Mouse (Mus musculus) neural tube, embryonic 14.5 days (tissue): ENCODE measurements at regions not wholly inside any gene's neighbourhood (a gene's known extent, or its start where the extent isn't known, plus 50 kb on each side); places are given as distances from the start of the nearest gene placed in this dataset.
A peak's percentile ranks its signal among the peaks of the same experiment; 100 is the strongest.

ENCODE experiments used
- ATAC-seq: fragments of 200-750 bp; cut with Nextera tagmentation; 2 replicates; pipeline ENCODE4 v1.8.0; 2017; ENCODE audit warnings: low read depth, mild to moderate bottlenecking, moderate TSS enrichment, moderate library complexity
- H3K27ac ChIP-seq: fragments of 300-500 bp; sonication (generic); 2 replicates; pipeline ENCODE4 v1.5.1; 2014; ENCODE audit warnings: low read depth, mild to moderate bottlenecking, control low read depth, low read length, moderate library complexity, mixed read lengths
- H3K27me3 ChIP-seq: fragments of 300-500 bp; sonication (generic); 2 replicates; pipeline ENCODE4 v1.6.1; 2014; ENCODE audit warnings: low read length; ENCODE audit not compliant: control insufficient read depth, insufficient read depth
- H3K36me3 ChIP-seq: fragments of 300-500 bp; sonication (generic); 2 replicates; pipeline ENCODE4 v1.6.1; 2014; ENCODE audit warnings: low read length, mixed read lengths; ENCODE audit not compliant: control insufficient read depth, insufficient read depth
- H3K4me1 ChIP-seq: fragments of 300-500 bp; sonication (generic); 2 replicates; pipeline ENCODE4 v1.6.1; 2014; ENCODE audit warnings: low read length; ENCODE audit not compliant: control insufficient read depth, insufficient read depth
- H3K4me2 ChIP-seq: fragments of 300-500 bp; sonication (generic); 2 replicates; pipeline ENCODE4 v1.6.1; 2014; ENCODE audit warnings: mild to moderate bottlenecking, low read depth, low read length, control low read depth
- H3K4me3 ChIP-seq: fragments of 300-500 bp; sonication (generic); 2 replicates; pipeline ENCODE4 v1.5.1; 2014; ENCODE audit warnings: low read depth, low read length, control low read depth, mixed read lengths
- H3K9ac ChIP-seq: fragments of 300-500 bp; sonication (generic); replicated peaks from 2 replicates; pipeline ENCODE4 v1.6.1; 2014; ENCODE audit warnings: low read depth, mild to moderate bottlenecking, control low read depth, low read length, mixed read lengths
- H3K9me3 ChIP-seq: fragments of 300-500 bp; sonication (generic); 2 replicates; pipeline ENCODE4 v1.6.1; 2016; ENCODE audit warnings: low read length; ENCODE audit not compliant: control insufficient read depth
- WGBS: fragments of 180-500 bp; shearing (Covaris S2); extraction: QIAGEN DNeasy Blood & Tissue Kit; methylation state at CpG from one replicate; pipeline ENCODE4 v1.1.7; 2014; 5-methylcytosine and 5-hydroxymethylcytosine counted together

DNA sequence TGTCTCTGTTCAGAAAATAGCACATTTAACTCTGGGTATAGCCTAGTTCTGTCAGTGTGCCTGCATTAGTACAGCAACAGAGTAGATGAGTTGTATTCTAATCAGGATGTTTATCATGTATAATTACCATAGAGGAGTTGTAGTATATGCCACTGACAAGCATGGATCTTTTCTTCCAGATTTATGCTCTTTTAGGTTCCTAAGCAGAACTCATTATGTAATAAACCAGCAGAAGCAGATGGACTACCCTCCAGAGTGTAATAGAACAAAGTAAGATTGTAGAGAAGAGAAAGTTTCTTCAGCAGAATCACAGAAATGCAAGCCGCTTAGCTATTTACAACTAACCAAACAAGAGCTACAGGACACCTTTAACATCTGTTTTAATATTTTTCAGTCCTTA lies 517.2 kb upstream of the Epha5 start:
- Histone ChIP-seq H3K36me3 (no peaks in the 10 kb centered on the region), H3K4me3 (no peak overlapping the region), H3K27me3 (no peaks in the 10 kb centered on the region), H3K4me2 (no peak overlapping the region), H3K27ac (no peak overlapping the region), H3K9ac (no peak overlapping the region), H3K9me3 (no peaks in the 10 kb centered on the region), H3K4me1 (no peaks in the 10 kb centered on the region)
- ATAC-seq: no peak
- 85% methylated on average over 1 of the region's 1 CpGs for WGBS

DNA sequence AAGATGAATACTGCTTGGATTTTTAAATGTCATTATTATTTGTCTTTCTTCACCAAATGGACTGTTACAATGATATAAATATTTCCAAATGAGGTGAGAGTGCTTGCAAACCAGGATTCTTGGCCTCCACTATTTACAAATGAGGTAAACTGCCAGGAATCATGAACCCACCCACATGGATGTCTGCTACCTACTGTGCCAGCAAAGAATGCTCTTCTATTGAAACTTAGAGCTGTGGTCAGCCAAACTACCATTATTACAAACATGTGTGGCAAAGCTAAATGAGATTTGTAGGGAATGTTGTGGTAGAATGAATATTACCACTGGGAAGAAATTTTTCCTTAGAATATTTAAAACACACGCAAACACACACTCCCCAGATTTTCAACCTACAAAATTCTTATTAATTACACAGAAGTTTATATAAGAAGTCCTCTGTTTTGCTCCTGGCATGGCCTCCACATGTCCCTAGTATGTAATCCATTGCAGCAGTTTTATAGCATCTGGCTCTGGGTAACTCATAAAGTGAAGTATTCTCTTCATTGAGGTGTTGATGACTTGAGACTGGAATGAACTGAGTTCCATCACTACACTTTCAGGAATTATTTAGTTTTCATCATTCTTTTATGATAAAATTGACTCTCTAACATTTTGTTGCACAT lies 500.6 kb upstream of the Epha5 start:
- H3K9me3 ChIP-seq: no peaks in the 10 kb centered on the region
- H3K4me1 ChIP-seq: no peaks in the 10 kb centered on the region
- no peaks in the 10 kb centered on the region for H3K27me3 ChIP-seq
- H3K4me2 ChIP-seq: no peak overlapping the region
- ATAC-seq: no peak
- 89% methylated on average over 1 of the region's 1 CpGs for WGBS
- H3K4me3 ChIP-seq: no peak overlapping the region
- no peak overlapping the region for H3K27ac ChIP-seq
- H3K9ac ChIP-seq: no peak overlapping the region
- no peaks in the 10 kb centered on the region for H3K36me3 ChIP-seq

DNA sequence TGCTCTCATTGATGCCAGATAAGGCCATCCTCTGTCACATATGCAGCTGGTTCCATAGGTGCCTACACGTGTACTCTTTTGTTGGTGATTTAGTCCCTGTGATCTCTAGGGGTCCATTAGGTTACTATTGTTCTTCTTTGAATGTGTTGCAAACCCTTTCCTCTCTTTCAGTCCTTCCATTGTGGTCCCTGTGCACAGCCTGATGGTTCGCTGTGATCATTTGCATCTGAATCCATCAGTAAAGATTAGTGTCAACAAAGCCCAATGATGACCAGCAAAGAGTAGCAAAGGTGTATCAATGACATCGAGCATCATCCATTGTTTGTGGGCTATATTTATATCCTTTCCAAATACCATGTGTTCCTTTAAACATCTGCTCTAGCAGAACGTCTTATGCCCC lies 484.5 kb upstream of the Epha5 start:
- no peak for ATAC-seq
- H3K36me3 ChIP-seq: no peaks in the 10 kb centered on the region
- H3K9ac ChIP-seq: no peak overlapping the region
- no peaks in the 10 kb centered on the region for H3K4me1 ChIP-seq
- H3K27me3 ChIP-seq: no peaks in the 10 kb centered on the region
- no peak overlapping the region for H3K4me2 ChIP-seq
- no peaks in the 10 kb centered on the region for H3K9me3 ChIP-seq
- H3K27ac ChIP-seq: no peak overlapping the region
- 46% methylated on average over 4 of the region's 4 CpGs for WGBS
- no peak overlapping the region for H3K4me3 ChIP-seq

DNA sequence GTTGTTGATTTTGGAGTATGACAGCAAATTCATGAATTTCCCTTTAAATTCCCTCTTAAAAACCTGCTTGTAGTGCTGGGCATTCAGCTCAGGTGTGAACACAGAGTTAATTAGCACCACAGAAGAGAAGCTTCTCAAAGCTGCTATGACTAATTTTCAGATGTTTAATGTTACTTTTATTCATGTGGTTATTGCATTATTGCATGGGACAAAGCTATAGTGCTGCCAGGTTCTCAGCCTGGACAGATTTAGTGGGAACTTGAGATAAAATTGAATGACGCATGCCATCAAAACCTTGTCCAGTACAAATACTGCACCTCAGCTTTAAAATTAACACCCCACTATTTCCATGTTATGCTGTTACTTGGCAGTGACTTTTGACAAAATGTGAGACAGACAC lies 480.4 kb upstream of the Epha5 start:
- H3K4me2 ChIP-seq: no peak overlapping the region
- no peaks in the 10 kb centered on the region for H3K27me3 ChIP-seq
- no peaks in the 10 kb centered on the region for H3K9me3 ChIP-seq
- ATAC-seq: no peak
- no peaks in the 10 kb centered on the region for H3K4me1 ChIP-seq
- 98% methylated on average over 1 of the region's 1 CpGs for WGBS
- H3K4me3 ChIP-seq: no peak overlapping the region
- no peak overlapping the region for H3K27ac ChIP-seq
- H3K9ac ChIP-seq: no peak overlapping the region
- H3K36me3 ChIP-seq: no peaks in the 10 kb centered on the region

DNA sequence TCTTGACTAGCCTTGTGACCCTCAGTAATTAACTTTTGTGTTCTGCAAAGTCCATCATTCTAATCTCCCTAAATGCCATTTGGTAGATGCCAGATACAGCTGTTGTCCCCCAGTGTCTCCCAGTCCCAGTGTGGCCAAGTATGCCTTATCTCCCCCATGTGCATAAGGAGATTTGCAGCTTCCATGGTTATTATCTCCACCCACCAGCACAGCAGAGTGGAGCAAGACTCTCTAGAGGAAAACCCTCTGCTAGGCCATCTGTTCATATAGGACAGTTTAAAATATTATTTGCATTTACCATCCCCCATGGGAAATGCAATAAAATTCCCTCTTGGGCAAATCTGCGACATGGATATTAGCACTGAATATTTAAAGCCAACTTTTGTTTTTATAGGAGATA lies 436.4 kb upstream of the Epha5 start:
- no peaks in the 10 kb centered on the region for H3K36me3 ChIP-seq
- no peak overlapping the region for H3K27ac ChIP-seq
- 19% methylated on average over 1 of the region's 1 CpGs for WGBS
- ATAC-seq: peak; percentile 59; the same call in 1 of the 2 replicates
- no peaks in the 10 kb centered on the region for H3K9me3 ChIP-seq
- H3K4me2 ChIP-seq: no peak overlapping the region
- no peak overlapping the region for H3K9ac ChIP-seq
- no peaks in the 10 kb centered on the region for H3K4me1 ChIP-seq
- H3K27me3 ChIP-seq: no peaks in the 10 kb centered on the region
- H3K4me3 ChIP-seq: no peak overlapping the region

DNA sequence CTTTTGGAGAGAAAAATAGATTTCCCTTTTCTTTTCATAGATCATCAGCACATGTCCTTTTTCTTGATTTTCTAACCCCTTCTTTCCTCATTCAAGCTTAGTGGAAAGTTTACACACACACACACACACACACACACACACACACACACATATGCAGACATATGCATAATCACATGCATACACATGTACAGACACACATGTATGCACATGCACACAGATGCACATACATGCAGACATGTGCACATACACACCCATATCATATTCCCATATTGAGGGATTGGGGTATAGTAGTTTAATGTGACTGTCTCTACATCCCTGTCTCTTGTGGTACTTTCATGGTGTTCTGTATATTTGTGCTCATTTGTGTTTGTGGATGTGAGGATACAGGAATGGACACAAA lies 432.0 kb upstream of the Epha5 start:
- no peaks in the 10 kb centered on the region for H3K9me3 ChIP-seq
- no peak for ATAC-seq
- H3K27me3 ChIP-seq: no peaks in the 10 kb centered on the region

DNA sequence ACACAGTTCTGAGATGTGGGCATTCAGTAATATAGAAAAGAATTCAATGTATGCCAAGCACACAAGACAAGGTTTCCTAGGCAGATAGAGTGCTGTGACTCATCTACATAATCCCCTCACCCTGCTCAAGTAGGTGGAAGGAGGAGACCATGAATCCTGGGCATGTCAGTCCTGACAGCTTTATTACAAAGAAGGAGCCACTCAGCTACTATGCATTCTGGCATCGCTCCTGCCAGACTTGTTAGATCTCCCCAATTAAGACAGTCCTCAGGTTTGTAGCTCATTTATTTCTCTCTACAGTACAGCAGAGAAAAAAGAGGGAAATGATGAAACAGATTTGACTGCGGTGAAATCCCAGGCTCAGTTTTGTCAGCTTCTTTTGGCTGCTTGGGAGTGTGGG lies 431.6 kb upstream of the Epha5 start:
- Histone ChIP-seq H3K27ac (no peak overlapping the region), H3K4me1 (no peaks in the 10 kb centered on the region), H3K9ac (no peak overlapping the region), H3K4me3 (no peak overlapping the region), H3K27me3 (no peaks in the 10 kb centered on the region), H3K4me2 (no peak overlapping the region), H3K36me3 (no peaks in the 10 kb centered on the region), H3K9me3 (no peaks in the 10 kb centered on the region)
- WGBS: 12% methylated on average over 2 of the region's 2 CpGs
- peak; percentile 94 for ATAC-seq

More for the DNA sequence above, 432.0 kb upstream of the Epha5 start:
- Histone ChIP-seq H3K9ac (no peak overlapping the region), H3K4me3 (no peak overlapping the region), H3K4me1 (no peaks in the 10 kb centered on the region), H3K36me3 (no peaks in the 10 kb centered on the region), H3K4me2 (no peak overlapping the region), H3K27ac (no peak overlapping the region)

DNA sequence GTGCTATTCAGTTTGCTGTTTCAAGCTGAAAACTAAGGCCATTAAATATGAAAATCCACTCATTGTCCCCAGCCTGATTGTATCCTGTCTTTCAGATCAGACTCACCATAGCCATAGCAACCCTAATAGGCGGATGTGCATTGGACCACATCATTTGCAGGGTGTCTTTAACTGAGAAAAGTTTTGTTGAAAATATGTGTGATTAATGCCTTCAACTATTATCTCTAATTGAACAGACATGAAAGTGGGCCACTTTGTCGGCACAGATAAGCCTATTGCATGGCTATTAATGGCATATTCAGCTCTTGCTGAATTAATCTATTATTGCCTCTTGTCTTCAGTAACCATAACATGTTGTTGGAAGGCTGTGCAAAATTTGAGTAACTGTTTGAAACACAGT lies 394.3 kb upstream of the Epha5 start:
- H3K27me3 ChIP-seq: no peaks in the 10 kb centered on the region
- H3K4me3 ChIP-seq: no peak overlapping the region
- H3K9ac ChIP-seq: no peak overlapping the region
- no peaks in the 10 kb centered on the region for H3K36me3 ChIP-seq
- no peaks in the 10 kb centered on the region for H3K9me3 ChIP-seq
- no peak overlapping the region for H3K27ac ChIP-seq
- no peaks in the 10 kb centered on the region for H3K4me1 ChIP-seq
- ATAC-seq: no peak
- no peak overlapping the region for H3K4me2 ChIP-seq
- WGBS: 16% methylated on average over 2 of the region's 2 CpGs

DNA sequence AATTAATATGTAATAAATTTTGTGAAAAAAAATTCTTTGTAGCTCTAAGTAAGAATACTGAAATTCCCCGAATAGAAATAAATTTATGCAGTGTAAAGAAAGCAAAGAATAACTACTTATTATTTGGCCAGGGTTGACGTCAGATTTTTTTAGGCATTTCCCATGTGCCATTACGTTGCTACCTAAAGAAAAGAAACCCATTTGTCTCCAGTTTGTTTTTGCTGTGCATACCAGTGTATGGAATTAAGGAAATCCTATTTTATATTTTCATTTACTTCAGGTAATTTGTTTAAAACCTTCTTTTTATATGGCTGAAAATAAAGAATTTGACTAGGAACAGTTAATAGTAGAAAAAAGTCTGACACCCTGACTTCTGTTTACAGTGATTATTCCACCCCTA lies 393.7 kb upstream of the Epha5 start:
- Histone ChIP-seq H3K9ac (no peak overlapping the region), H3K36me3 (no peaks in the 10 kb centered on the region), H3K4me2 (no peak overlapping the region), H3K4me3 (no peak overlapping the region), H3K27ac (no peak overlapping the region), H3K9me3 (no peaks in the 10 kb centered on the region), H3K4me1 (no peaks in the 10 kb centered on the region), H3K27me3 (no peaks in the 10 kb centered on the region)
- WGBS: 32% methylated on average over 3 of the region's 3 CpGs
- ATAC-seq: no peak
